Mouse (Mus musculus) embryonic facial prominence, embryonic 15.5 days (tissue): Measurements from ENCODE around the gene Gba. TPM values are rescaled to one million over a fixed set of nuclear protein-coding genes. Genes with fewer than 3 reads are reported as not detected.

Experiments used
- ATAC-seq: fragments of 200-750 bp; cut with Nextera tagmentation; 2 replicates; pipeline ENCODE4 v1.8.0; 2017; ENCODE audit warnings: low read depth, moderate TSS enrichment; ENCODE audit not compliant: insufficient number of reproducible peaks, low FRiP score, low TSS enrichment
- H3K27ac ChIP-seq: fragments of 300-500 bp; sonication (generic); replicated peaks from 2 replicates; pipeline ENCODE4 v1.5.1; 2015; ENCODE audit warnings: mild to moderate bottlenecking, inconsistent platforms
- H3K27me3 ChIP-seq: fragments of 300-500 bp; sonication (generic); 2 replicates; pipeline ENCODE4 v1.6.1; 2015; ENCODE audit warnings: inconsistent platforms
- H3K36me3 ChIP-seq: fragments of 300-500 bp; sonication (generic); 2 replicates; pipeline ENCODE4 v1.6.1; 2015; ENCODE audit warnings: mild to moderate bottlenecking, inconsistent platforms
- H3K4me1 ChIP-seq: fragments of 300-500 bp; sonication (generic); 2 replicates; pipeline ENCODE4 v1.6.1; 2015; ENCODE audit warnings: inconsistent platforms
- H3K4me2 ChIP-seq: fragments of 300-500 bp; sonication (generic); replicated peaks from 2 replicates; pipeline ENCODE4 v1.6.1; 2015; ENCODE audit warnings: mild to moderate bottlenecking, inconsistent platforms
- H3K4me3 ChIP-seq: fragments of 300-500 bp; sonication (generic); replicated peaks from 2 replicates; pipeline ENCODE4 v1.5.1; 2015; ENCODE audit warnings: mild to moderate bottlenecking, inconsistent platforms
- H3K9ac ChIP-seq: fragments of 300-500 bp; sonication (generic); 2 replicates; pipeline ENCODE4 v1.6.1; 2015; ENCODE audit warnings: inconsistent platforms
- H3K9me3 ChIP-seq: fragments of 300-500 bp; sonication (generic); replicated peaks from 2 replicates; pipeline ENCODE4 v1.6.1; 2016; ENCODE audit warnings: inconsistent platforms
- WGBS: fragments of 180-500 bp; shearing (Covaris S2); methylation state at CpG from one replicate; pipeline ENCODE4 v1.1.7; 2015; 5-methylcytosine and 5-hydroxymethylcytosine counted together
- polyA plus RNA-seq: library from polyadenylated mRNA; unstranded; fragments of >200 nt; fragmentation: Nextera tagmentation; extraction: Ambion mirVana; gene quantifications from 2 replicates; pipeline ENCODE4 v1.2.1, GENCODE M21; 2015

Gene Gba
- polyA plus RNA-seq, 1 experiment from 2014 or later: 55.6 TPM

DNA sequence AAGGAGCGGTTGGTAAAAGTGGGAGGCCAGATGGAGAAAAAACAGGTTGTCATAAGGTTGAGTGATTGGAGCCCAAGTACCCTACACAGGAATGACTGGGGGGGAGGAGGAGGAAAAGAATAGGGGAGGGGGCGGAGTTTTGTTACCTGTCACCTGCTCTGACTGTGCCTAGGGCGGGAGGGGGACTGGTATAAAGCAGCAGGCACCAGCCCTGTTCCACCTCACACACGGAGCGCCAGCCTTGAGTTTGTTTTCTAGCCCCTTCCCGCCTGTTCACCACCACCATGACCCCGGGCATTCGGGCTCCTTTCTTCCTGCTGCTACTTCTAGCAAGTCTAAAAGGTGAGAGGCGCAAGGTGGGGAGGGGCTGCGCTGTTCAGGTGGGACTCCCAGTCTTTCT lies 26.1 kb downstream of the Gba start, which contains the start of gene Muc1:
Muc1 (plus strand) TSS at position 222 of the 400 bp plus-strand sequence.
- H3K4me3 ChIP-seq: peak within 1 kb of the TSS; percentile 46
- no peaks in the 10 kb centered on the region; the same call in 1 of the 2 replicates for H3K27me3 ChIP-seq
- 30% methylated on average over 10 of the region's 10 CpGs for WGBS
- peak within 1 kb of the TSS; percentile 82 for H3K4me2 ChIP-seq
- peak within 1 kb of the TSS; percentile 7; the same call in 1 of the 2 replicates for H3K9ac ChIP-seq
- H3K36me3 ChIP-seq: 0 out of 2 replicates have a peak, but pooled peaks cover 4% of the 10 kb centered on the region
- H3K27ac ChIP-seq: peak within 1 kb of the TSS; percentile 89
- no peak for ATAC-seq
- peaks cover 43% of the 10 kb centered on the region for H3K4me1 ChIP-seq
- no peaks in the 10 kb centered on the region for H3K9me3 ChIP-seq

DNA sequence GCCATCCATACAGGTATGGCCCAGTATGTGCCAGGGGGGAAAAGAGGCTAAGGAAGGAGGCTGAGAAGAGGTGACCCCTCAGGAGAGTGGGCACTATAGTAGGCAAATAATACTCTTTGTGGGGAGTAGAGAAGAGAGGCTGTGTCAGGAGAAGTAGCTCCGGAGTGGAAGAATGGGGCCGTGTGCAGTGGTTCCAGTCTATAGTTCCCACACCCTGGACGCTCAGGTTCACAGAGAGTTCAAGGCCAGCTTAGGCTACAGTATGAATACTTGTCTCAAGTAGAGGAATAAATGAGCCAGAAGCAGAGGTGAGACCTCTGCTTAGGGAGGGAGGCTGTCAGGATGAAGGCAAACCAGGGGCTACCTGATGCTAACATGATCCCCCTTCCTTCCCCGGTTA lies 26.5 kb downstream of the Gba start:
- Histone ChIP-seq H3K4me3 (no peak overlapping the region), H3K27me3 (no peaks in the 10 kb centered on the region; the same call in 1 of the 2 replicates), H3K36me3 (0 out of 2 replicates have a peak, but pooled peaks cover 4% of the 10 kb centered on the region), H3K9ac (no peak overlapping the region), H3K4me2 (0 out of 2 replicates have a peak overlapping the region, but pooled peaks have one; percentile 82), H3K4me1 (peaks cover 43% of the 10 kb centered on the region), H3K9me3 (no peaks in the 10 kb centered on the region), H3K27ac (0 out of 2 replicates have a peak overlapping the region, but pooled peaks have one; percentile 4)
- 55% methylated on average over 4 of the region's 4 CpGs for WGBS
- ATAC-seq: no peak

DNA sequence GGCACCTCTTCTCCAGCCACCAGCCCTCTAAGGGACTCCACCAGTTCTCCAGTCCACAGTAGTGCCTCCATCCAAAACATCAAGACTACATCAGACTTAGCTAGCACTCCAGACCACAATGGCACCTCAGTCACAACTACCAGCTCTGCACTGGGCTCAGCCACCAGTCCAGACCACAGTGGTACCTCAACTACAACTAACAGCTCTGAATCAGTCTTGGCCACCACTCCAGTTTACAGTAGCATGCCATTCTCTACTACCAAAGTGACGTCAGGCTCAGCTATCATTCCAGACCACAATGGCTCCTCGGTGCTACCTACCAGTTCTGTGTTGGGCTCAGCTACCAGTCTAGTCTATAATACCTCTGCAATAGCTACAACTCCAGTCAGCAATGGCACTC lies 27.8 kb downstream of the Gba start:
- Histone ChIP-seq H3K36me3 (peaks cover 7% of the 10 kb centered on the region; the same call in 1 of the 2 replicates), H3K27ac (no peak overlapping the region), H3K4me3 (no peak overlapping the region), H3K9ac (no peak overlapping the region), H3K4me1 (peaks cover 43% of the 10 kb centered on the region), H3K9me3 (no peaks in the 10 kb centered on the region), H3K4me2 (no peak overlapping the region), H3K27me3 (no peaks in the 10 kb centered on the region; the same call in 1 of the 2 replicates)
- no peak for ATAC-seq
- WGBS: 82% methylated on average over 2 of the region's 2 CpGs

DNA sequence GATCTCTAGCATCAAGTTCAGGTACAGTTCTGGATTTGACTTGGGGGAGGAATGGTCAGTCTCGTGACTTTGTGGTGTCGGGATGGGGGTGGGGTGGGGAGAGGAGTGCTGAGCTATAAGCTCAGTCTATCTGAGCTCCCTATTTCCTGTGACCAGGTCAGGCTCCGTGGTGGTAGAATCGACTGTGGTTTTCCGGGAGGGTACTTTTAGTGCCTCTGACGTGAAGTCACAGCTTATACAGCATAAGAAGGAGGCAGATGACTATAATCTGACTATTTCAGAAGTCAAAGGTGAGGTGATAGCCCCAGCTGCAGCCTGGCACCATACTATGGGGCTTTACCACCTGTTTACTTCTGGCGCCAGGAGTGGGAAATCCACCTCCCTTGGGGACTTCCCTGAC lies 28.6 kb downstream of the Gba start:
- H3K27me3 ChIP-seq: no peaks in the 10 kb centered on the region; the same call in 1 of the 2 replicates
- H3K9me3 ChIP-seq: no peaks in the 10 kb centered on the region
- no peak overlapping the region for H3K9ac ChIP-seq
- H3K4me2 ChIP-seq: no peak overlapping the region
- 61% methylated on average over 7 of the region's 7 CpGs for WGBS
- peaks cover 36% of the 10 kb centered on the region for H3K4me1 ChIP-seq
- H3K36me3 ChIP-seq: peaks cover 10% of the 10 kb centered on the region; the same call in 1 of the 2 replicates
- H3K27ac ChIP-seq: no peak overlapping the region
- no peak for ATAC-seq
- no peak overlapping the region for H3K4me3 ChIP-seq

DNA sequence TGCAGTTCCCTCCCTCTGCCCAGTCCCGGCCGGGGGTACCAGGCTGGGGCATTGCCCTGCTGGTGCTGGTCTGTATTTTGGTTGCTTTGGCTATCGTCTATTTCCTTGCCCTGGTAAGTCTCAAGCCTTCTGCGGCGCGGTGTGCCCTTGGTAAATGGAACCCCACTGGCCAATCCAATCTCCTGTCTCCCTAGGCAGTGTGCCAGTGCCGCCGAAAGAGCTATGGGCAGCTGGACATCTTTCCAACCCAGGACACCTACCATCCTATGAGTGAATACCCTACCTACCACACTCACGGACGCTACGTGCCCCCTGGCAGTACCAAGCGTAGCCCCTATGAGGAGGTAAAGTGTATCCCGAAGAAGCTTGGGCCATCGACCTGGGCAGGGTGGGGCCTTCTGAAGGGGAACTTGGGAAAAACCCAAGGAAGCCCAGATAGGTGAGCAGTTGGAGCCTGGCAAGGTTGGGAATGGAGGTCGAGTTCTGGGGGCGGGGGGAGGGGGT lies 29.1 kb downstream of the Gba start:
- Histone ChIP-seq H3K4me3 (no peak overlapping the region), H3K4me2 (no peak overlapping the region), H3K27ac (no peak overlapping the region), H3K9me3 (no peaks in the 10 kb centered on the region), H3K4me1 (peaks cover 31% of the 10 kb centered on the region), H3K36me3 (peaks cover 13% of the 10 kb centered on the region; the same call in 1 of the 2 replicates), H3K9ac (no peak overlapping the region), H3K27me3 (no peaks in the 10 kb centered on the region; the same call in 1 of the 2 replicates)
- 69% methylated on average over 16 of the region's 16 CpGs for WGBS
- ATAC-seq: no peak

GRCm38 (mm10) chr3:89232614-89233013 lies 29.9 kb downstream of the Gba start:
- WGBS: 61% methylated on average over 6 of the region's 6 CpGs

GRCm38 (mm10) chr3:89233562-89234110 lies 30.9 kb downstream of the Gba start:
- peaks cover 20% of the 10 kb centered on the region for H3K36me3 ChIP-seq
- no peaks in the 10 kb centered on the region; the same call in 1 of the 2 replicates for H3K27me3 ChIP-seq
- H3K9ac ChIP-seq: no peak overlapping the region
- H3K4me2 ChIP-seq: no peak overlapping the region
- H3K27ac ChIP-seq: no peak overlapping the region
- no peaks in the 10 kb centered on the region for H3K9me3 ChIP-seq
- ATAC-seq: 0 out of 2 replicates have a peak, but pooled peaks have one; percentile 7
- H3K4me1 ChIP-seq: peaks cover 17% of the 10 kb centered on the region; the same call in 1 of the 2 replicates
- H3K4me3 ChIP-seq: no peak overlapping the region
- WGBS: 68% methylated on average over 14 of the region's 14 CpGs

More at GRCm38 (mm10) chr3:89232614-89233013, 29.9 kb downstream of the Gba start:
- no peak for ATAC-seq
- Histone ChIP-seq H3K4me2 (no peak overlapping the region), H3K9ac (no peak overlapping the region), H3K4me1 (peaks cover 23% of the 10 kb centered on the region), H3K4me3 (no peak overlapping the region), H3K27me3 (no peaks in the 10 kb centered on the region; the same call in 1 of the 2 replicates), H3K36me3 (peaks cover 18% of the 10 kb centered on the region), H3K9me3 (no peaks in the 10 kb centered on the region), H3K27ac (no peak overlapping the region)

DNA sequence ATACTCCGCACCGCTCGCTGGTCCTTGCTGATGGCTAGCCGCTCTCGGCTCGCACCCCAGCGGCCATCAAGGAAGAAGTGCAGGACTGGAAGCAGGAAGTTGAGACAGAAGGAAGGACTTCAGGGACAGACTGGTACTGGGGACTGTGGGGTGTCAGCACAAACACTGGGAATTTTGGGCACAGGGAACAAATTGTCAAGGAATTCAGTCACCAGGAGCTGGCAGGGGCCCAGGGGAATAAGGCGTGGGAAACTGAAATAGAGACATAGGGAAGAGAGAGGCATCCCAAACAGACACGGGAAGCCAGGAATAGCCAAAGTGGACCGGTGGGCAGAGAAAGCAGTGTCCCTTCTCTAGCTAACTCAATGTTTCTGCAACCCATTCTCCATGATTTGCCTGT lies 33.8 kb downstream of the Gba start:
- Histone ChIP-seq H3K9ac (no peak overlapping the region), H3K36me3 (peaks cover 22% of the 10 kb centered on the region), H3K4me3 (no peak overlapping the region), H3K9me3 (no peaks in the 10 kb centered on the region), H3K4me1 (0 out of 2 replicates have a peak, but pooled peaks cover 11% of the 10 kb centered on the region), H3K27me3 (no peaks in the 10 kb centered on the region), H3K27ac (no peak overlapping the region), H3K4me2 (no peak overlapping the region)
- 92% methylated on average over 10 of the region's 10 CpGs for WGBS
- no peak for ATAC-seq

- no peaks in the 10 kb centered on the region for H3K27me3 ChIP-seq
- 0 out of 2 replicates have a peak, but pooled peaks cover 11% of the 10 kb centered on the region for H3K4me1 ChIP-seq
- H3K9ac ChIP-seq: no peak overlapping the region
- H3K9me3 ChIP-seq: no peaks in the 10 kb centered on the region
- H3K4me3 ChIP-seq: no peak overlapping the region
- WGBS: 92% methylated on average over 21 of the region's 21 CpGs
- no peak overlapping the region for H3K4me2 ChIP-seq
- ATAC-seq: no peak
- peaks cover 29% of the 10 kb centered on the region for H3K36me3 ChIP-seq
- H3K27ac ChIP-seq: no peak overlapping the region
Measured at GRCm38 (mm10) chr3:89237682-89238081, 35.0 kb downstream of the Gba start.

DNA sequence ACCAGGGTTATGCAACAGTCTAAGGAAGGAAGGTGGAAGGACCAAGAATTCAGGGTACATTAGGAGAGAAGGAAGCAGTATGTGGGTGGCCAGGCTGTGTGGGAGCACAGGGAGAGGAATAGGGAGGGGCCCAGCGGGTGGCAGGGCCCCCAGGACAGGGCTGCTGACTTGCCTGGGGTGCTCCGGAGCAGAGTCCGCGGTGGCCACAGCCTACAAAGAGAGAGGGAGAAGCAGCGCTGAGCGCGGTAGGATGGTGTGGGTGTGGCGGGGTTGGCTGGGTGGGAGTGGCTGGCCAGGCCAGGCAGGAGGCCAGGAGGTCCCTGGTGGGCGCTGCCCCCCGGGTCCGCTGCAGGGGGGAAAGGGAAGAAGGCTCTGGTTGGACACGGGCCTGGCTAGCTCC lies 35.8 kb downstream of the Gba start:
- Histone ChIP-seq H3K9ac (no peak overlapping the region), H3K9me3 (no peaks in the 10 kb centered on the region), H3K27me3 (no peaks in the 10 kb centered on the region), H3K36me3 (peaks cover 29% of the 10 kb centered on the region), H3K27ac (no peak overlapping the region), H3K4me3 (no peak overlapping the region), H3K4me1 (peaks cover 14% of the 10 kb centered on the region), H3K4me2 (no peak overlapping the region)
- peak; percentile 18; the same call in 1 of the 2 replicates for ATAC-seq
- WGBS: 68% methylated on average over 11 of the region's 12 CpGs

DNA sequence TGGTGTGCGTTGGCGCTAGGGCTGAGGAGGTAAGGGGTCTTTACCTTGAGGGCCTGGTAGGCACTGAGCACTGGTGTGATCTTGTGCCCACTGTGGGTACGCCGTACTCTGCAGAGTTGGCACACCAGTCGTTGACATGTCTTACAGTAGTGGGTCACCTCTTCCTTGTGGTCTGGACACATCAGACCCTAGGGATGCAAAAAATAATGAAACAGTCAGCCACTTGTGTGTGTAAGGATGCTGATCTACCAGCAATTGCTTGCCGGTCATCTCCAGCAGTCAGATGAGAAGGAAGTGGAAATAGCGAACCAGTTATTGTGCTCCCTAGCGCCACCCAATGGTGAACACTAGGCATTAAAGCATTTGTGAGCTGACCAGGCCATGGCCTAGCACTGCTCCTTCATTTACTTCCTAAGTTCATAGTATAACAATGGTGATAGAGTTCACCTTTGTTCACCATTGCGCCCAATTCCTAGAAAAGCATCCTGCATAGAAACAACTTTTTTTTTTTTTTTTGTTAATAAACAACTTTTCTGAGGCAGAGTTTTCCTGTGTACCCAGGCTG lies 39.7 kb downstream of the Gba start:
- 71% methylated on average over 9 of the region's 9 CpGs for WGBS

More for the DNA sequence above, 39.7 kb downstream of the Gba start:
- peaks cover 13% of the 10 kb centered on the region for H3K36me3 ChIP-seq
- H3K27ac ChIP-seq: no peak overlapping the region
- H3K4me1 ChIP-seq: peaks cover 43% of the 10 kb centered on the region
- no peaks in the 10 kb centered on the region for H3K27me3 ChIP-seq
- no peak overlapping the region for H3K4me2 ChIP-seq
- H3K9ac ChIP-seq: no peak overlapping the region
- H3K9me3 ChIP-seq: no peaks in the 10 kb centered on the region
- ATAC-seq: no peak
- no peak overlapping the region for H3K4me3 ChIP-seq
